Mouse (Mus musculus) Muller cell, postnatal 12 days (primary cell): ENCODE results near the gene Mtx1.
"Not testable (repeated sequence)": the region's sequence is repeated elsewhere in the genome, so short reads cannot be mapped to it uniquely, and the experiment has no call there.

Experiments
- DNase-seq: peaks from one replicate; pipeline ENCODE4 v3.0.0-alpha.2; 2015; ENCODE audit errors: inconsistent ontology term

The Mtx1 gene

GRCm38 (mm10) chr3:89183058-89183958 is 43.6 kb downstream of the Mtx1 start, which contains the start of gene Fam189b:
Fam189b (plus strand) TSS chr3:89183143.
- peak; percentile 86 for DNase-seq

DNA sequence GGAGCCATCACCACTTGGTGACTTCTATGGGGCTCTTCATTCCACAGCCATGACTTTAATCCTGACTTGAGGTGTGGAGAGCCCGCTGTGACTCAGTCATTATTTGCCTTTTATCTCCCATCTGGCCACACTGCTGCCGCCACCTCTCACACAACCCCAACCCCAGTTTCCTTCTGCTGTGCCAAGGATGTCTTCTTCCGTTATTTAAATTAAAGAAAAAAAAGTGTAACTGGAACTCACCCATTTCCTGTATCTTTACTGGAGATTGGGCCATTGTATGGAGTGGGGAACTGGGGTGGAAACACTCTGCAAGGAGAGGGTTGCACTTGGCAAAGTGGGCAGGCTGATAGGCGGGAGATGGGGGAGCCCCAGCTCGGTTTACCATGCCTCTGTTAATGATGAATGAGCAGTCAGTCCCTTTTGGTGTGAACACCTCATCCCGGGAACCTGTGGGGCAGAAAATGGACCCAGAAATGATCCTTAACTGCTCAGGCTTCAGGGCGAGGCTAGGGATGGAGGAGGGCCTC is 44.3 kb downstream of the Mtx1 start:
- no peak for DNase-seq

DNA sequence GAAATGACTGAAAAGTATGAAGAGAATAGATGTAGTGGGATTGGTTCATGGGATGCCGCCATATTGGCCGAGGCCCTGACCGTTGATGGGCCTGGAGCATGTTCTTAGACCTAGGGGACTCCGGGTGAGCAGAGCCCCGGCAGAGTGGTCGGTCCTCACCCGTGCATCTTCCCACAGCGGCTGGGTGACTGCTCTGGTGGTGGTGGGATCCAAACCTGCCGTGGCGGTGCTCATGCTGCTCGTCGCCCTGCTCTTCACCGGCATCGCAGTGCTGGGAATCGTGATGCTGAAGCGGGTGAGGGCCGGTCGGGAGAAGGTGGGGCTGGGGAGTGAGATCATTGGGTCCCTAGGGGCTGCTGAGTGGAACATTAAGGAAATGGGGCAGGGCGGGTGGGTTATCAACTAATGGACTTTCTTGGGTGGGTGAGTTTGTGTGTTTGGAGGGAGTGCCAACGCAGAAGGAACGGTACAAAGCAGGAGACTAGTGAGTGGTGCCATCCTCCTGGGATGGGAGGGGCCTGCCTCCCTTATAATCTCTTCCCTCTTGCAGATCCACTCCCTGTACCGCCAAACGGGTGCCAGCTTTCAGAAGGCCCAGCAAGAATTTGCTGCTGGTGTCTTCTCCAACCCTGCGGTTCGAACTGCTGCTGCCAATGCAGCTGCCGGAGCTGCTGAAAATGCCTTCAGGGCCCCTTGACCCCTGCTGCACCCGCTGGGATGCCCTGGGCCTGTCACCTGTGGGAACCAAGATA is 45.0 kb downstream of the Mtx1 start:
- DNase-seq, result no peak

GRCm38 (mm10) chr3:89179056-89179455 is 47.8 kb downstream of the Mtx1 start:
- DNase-seq, result no peak

GRCm38 (mm10) chr3:89178107-89178385 is 48.8 kb downstream of the Mtx1 start:
- no peak for DNase-seq

DNA sequence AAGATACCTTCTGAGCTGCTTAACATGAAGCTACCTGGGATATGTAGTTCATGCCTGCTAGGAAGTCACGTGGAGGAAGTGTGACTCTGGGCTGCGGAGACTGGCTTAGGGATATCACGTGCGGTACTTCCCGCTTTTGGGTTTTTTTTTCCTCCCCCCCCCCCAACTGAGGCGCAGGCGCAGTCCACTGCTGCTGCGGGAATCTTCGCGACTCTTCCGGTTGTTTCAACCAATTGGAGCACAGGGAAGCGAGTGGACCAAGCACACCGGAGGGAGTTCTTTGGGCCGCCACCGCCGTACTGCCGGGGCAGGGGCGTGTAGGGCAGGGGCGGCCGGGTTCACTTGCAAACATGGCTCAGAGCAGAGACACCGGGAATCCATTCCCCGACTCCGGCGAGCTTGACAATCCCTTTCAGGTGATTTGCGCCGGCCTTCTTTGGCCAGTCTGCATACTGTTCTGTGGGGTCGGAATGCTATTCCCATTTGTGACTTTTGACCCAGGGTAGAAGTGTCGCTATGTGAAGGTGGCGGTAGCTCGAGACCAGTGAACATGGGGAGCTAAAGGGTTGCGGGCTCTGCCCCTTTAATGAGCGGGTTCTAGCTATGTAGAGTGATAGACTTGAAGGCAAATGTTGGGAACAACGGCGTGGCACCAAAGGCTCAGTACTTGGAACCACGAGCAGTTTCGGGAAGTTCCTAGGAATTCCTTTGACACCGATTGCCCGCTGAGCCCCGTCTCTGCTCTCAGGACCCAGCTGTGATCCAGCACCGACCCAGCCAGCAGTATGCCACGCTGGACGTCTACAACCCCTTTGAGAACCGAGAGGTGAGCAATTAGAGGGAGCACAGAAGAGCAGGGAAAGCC is 49.4 kb downstream of the Mtx1 start, which contains the start of gene Scamp3:
Scamp3 (plus strand) TSS at position 232 of the 865 bp plus-strand sequence.
- peak; percentile 99 for DNase-seq

- no peak for DNase-seq
Measured at GRCm38 (mm10) chr3:89176421-89176820, 50.5 kb downstream of the Mtx1 start.

DNA sequence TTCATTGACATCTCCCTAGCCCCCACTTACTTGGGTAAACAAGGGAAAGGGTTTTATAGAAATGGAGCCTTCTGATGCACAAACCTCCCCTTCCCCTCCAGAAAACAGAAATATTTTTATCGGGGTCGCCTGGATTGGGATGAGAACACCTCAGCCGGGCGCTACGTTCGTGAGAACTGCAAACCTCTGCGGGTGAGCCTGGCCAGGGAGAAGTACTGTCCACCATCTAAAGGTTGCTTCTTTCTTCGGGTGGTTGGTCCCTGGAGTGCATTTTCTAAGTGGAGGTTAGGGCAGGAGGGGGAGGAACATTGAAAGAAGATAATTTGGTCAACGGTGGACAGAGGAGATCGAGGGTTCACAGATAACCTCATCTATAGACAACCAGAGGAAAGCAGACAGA is 51.3 kb downstream of the Mtx1 start:
- no peak for DNase-seq

DNA sequence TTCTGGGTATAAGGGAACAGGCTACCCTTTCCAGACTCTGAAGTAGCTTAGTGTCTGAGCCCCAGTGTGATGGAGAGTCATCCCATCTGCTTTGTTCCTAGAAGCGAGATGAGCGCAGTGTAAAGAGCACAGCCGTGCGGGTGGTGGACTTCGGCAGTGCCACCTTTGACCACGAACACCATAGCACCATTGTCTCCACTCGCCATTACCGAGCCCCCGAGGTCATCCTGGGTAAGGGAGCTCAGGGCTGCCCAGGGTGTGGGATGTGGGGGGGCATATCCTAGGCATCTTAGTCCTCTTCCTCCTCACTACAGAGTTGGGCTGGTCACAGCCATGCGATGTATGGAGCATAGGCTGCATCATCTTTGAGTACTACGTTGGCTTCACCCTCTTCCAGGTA is 52.0 kb downstream of the Mtx1 start:
- DNase-seq, result no peak

GRCm38 (mm10) chr3:89166945-89167344 is 59.9 kb downstream of the Mtx1 start:
- no peak for DNase-seq

DNA sequence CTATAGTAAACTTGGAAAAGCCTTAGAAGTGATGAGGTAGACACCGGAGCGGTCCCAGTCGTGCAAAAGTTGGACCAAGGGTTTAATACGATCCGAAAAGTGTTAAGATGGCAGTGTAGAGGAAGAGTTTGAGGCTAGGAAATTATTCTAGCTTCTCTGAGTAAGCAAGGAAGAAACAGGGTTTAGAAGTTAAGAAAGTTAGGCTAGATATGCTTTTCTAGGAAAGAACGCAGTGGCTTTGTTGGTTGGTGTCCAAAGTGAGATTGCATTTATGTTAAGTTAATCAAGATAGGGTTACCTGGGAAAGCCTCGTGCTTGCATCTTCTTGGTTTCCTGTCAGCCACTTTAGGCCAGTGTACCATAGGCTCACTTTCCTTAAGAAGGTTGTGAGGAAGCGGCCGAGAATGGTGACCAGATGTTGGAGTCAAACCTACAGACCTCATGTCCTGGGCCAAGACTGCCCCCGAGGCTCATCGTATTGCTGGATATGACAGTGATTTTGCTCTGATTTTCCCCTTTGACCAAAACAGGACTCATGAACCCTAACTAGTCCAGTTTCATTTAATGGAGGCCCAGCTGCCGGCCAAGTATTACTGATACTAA is 61.5 kb downstream of the Mtx1 start:
- no peak for DNase-seq

- DNase-seq, result peak; percentile 97
Measured at GRCm38 (mm10) chr3:89164506-89165267, 62.2 kb downstream of the Mtx1 start, which contains the start of gene Clk2. Clk2 (plus strand) TSS chr3:89164795.

- no peak for DNase-seq
Measured at GRCm38 (mm10) chr3:89163643-89164245, 63.1 kb downstream of the Mtx1 start.

GRCm38 (mm10) chr3:89163123-89163522 is 63.8 kb downstream of the Mtx1 start:
- DNase-seq, result peak; percentile 51

- no peak for DNase-seq
Measured at GRCm38 (mm10) chr3:89161786-89162185, 65.1 kb downstream of the Mtx1 start.

DNA sequence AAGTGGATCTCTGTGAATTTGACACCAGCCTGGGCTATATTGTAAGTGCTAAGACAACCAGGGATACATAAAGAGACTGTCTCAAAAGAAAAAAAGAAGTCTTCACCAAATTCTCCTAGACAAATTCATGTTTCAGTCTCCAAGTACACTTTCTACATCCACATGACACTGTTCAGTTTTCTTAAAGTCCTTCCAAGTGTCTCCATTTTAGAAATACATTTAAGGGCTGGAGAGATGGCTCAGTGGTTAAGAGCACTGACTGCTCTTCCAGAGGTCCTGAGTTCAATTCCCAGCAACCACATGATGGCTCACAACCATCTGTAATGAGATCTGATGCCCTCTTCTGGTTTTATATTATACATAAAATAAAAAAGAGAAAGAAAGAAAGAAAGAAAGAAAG is 65.7 kb downstream of the Mtx1 start:
- DNase-seq, result not testable (repeated sequence)

DNA sequence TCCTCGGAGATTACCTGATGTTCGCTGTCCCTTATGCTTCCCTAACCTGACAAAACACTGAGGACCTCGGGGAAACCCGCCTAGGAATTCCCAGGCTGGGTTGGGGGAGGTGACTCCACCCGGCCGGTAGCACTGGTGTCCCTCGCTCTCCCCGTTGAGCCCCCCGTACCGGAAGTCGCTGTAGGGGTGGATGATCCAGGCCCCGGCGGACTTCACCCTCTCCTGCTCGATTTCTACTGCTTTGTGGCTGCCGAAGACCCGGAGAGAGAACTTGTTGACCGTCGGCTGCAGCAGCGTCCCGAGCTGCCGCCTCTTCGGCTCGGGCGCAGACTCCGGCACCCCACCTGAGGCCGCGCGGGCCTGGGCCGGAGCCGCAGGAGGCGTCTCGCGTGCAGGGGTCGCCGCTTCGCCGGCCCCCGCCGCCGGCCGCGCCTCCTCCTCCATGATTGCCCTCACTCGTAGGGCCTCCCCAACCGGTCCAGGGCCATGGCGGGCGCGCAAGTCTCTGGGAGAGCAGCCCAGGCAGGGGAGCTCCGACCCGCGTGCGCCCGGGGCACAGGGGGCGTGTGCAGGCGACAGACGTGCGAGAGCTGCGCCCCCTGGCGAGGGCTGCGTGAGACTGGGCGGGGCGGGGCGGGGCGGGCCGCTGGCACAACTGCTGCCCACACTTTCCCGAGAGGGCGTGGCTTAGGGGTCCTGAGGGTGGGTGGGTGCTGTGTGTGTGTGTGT is 67.1 kb downstream of the Mtx1 start, which contains the start of gene Hcn3:
Hcn3 (minus strand) TSS at position 581 of the 729 bp plus-strand sequence.
- peak; percentile 78 for DNase-seq

DNA sequence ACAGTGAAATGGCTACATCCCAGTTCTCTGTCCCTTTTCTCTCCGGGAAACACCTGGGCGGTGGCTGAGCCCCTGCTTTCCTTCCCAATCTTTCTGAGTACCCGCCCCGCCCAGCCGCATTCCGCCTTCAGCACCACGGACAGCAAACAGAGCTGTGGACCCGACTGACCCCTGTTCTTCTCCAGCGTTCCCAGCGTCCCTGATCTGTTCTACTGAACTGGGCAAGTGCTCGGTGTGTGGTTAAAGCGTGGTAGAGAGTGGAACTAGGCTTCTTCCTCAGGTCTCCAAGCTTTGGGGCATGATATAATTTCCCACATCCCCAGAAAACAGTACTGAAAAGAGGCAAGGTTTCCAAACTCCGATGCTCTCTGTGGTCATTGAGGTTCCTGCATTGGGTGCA is 67.7 kb downstream of the Mtx1 start:
- peak; percentile 58 for DNase-seq
